Mouse (Mus musculus) cerebellum, adult 2 months (tissue): ENCODE measurements at regions not wholly inside any gene's neighbourhood (a gene's known extent, or its start where the extent isn't known, plus 50 kb on each side); places are given as distances from the start of the nearest gene placed in this dataset.

ENCODE experiments used
- CTCF ChIP-seq: fragments of 200-500 bp; IDR thresholded peaks from 2 replicates; pipeline ENCODE4 v1.5.1; 2011; ENCODE audit warnings: low read depth, mild to moderate bottlenecking, control low read depth, low read length, moderate library complexity, borderline replicate concordance; ENCODE audit not compliant: insufficient read depth
- POLR2A ChIP-seq: fragments of 200-500 bp; IDR thresholded peaks from 2 replicates; pipeline ENCODE4 v1.6.1; 2011; ENCODE audit warnings: low read length, control low read depth, borderline replicate concordance; ENCODE audit not compliant: insufficient read depth

DNA sequence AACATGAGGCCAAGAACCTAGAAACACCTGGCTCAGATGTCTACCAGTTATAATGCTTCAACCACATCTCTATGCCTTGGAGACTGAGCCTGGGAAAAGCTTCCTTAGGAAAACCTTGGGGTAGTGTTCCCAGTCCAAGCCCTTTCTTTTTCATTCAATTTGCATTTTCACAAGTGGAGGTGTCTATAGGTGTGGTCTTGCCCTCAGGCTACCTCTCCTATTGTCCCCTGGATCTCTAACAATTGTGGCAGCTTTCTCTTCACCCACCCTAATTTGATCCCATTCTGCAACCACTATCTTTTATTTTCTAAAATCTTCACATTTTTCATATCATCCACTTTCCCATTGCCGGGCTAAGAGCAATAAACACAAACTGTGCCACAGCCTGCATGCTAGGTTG lies 251.0 kb upstream of the Rbms1 start:
- TF ChIP-seq CTCF, result no peak
- no peak for TF ChIP-seq POLR2A
